Mouse (Mus musculus): Measurements from ENCODE around the gene Ap3m1.

Gene Ap3m1

DNA sequence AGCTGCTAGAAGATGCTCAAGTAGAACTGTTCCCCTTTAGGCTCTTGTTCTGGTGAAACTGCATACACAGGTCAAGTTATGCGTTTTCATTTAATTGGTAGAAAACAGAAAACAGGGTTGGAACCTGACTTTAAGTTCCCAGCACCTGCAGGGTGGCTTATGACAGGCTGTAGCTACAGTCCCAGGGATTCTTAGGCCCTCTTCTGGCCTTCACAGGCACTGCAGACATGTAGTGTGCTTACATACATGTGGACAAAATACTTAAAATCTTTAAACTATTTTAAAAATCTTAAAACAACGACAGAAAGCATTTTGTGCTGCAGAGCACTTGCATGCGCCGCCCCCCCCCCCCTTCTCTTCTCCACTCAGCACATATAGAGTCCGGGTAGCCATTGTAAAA is 17.3 kb upstream of the Ap3m1 start:
- in situ Hi-C loops (cut with MboI) = no loop called here

- in situ Hi-C loops (cut with MboI) = no loop called here
Measured at GRCm38 (mm10) chr14:21065490-21066162, 13.3 kb upstream of the Ap3m1 start.

GRCm38 (mm10) chr14:21064321-21064720 is 12.0 kb upstream of the Ap3m1 start:
- in situ Hi-C loops (cut with MboI) = no loop called here

- in situ Hi-C loops (cut with MboI) = no loop called here
Measured at GRCm38 (mm10) chr14:21062766-21063513, 10.6 kb upstream of the Ap3m1 start.

- in situ Hi-C loops (cut with MboI) = no loop called here
Measured at GRCm38 (mm10) chr14:21058972-21059371, 6.7 kb upstream of the Ap3m1 start.

DNA sequence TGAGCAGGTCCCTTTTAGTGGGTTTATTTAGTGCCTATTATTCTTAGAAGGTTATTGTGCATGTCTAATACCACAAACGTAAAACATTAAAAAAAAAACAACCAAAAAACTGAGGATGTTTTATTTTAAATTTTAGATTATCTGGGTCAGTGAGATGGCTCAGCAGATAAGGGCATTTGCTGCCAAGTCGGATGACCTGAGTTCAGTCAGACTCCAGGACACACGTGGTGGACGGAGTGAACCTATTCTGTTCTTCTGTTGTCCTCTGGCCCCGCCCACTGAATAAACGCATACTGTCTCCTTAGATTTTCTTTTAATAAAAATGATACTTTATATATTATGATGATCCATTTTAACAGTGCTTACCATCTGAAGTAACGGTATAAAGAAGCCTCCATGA is 1.3 kb upstream of the Ap3m1 start:
- in situ Hi-C loops (cut with MboI) = no loop called here

GRCm38 (mm10) chr14:21053151-21053550 is 843 bp upstream of the Ap3m1 start:
- in situ Hi-C loops (cut with MboI) = no loop called here

DNA sequence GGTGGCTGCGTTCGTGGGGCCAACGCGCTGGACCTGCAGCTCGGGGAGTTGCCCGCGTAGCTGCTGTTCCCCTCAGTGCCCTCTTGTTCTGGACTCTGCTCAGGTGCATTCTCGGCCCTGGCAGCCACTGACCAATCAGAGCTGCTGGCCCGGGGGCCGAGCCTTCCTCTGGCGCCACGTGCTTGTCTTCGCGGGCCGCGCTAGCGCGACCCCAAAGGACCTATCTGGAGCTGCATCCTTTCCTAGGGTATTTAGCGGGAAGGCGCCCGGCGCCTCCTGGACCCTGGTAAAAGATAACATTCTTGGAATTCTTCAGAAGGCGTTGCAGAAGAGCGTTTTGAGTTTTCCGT is 448 bp upstream of the Ap3m1 start:
- in situ Hi-C loops (cut with MboI) = no loop called here

DNA sequence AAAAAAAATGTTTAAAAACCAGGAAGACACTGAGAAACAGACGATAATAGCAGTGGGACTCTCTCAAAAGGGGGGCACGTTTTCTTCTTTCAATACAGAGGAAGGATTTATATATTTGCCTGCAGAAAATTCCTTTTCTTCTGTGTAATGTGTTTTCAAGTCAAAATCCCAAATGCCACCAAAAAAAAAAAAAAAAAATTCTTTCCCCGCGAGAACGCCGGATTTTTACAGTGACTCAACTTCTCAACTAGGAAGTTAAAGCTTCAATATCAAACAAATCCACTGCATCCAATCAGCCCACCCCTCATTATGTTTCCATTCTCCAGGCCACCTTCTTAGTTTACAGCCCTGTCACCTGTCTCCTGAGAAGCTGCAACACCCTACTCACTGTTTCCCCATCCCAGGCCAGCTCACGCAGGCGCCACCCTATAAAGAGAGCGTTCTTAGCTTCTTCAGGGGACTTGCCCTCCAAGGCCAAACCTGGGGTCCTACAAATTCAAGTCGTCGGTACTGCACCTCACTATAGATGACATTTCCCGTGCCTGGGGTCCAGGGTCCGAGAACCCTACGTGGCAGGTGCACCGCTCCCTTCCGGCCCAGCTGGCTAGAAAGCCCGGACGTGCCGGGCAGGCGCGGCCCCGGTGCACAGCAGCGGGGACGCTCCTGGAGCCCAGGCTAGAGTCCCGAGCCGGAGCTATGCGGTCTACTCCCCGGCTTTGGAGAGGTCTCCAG is 762 bp downstream of the Ap3m1 start:
- in situ Hi-C loops (cut with MboI) = no loop called here

- in situ Hi-C loops (cut with MboI) = no loop called here
Measured at GRCm38 (mm10) chr14:21050734-21051133, 1.6 kb downstream of the Ap3m1 start.

DNA sequence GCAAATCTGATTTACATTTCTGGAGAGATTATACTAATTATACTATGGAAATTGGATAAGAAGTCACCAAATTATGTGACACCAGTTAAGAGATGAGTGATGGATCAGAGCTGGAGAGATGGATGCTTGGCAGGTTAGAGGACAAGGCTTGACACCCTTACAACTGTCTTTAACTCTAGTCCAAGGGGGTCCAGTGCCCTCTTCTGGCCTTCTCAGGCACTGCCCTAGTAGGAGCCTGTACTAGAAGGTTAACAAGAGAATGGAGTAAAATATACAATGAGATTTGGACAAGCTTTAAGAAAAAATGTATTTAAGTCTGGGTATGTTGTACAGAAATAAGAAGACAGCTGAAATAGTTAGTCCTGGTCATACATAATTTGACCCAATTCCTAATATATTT is 3.4 kb downstream of the Ap3m1 start:
- in situ Hi-C loops (cut with MboI) = no loop called here

- in situ Hi-C loops (cut with MboI) = no loop called here
Measured at GRCm38 (mm10) chr14:21047840-21048239, 4.5 kb downstream of the Ap3m1 start.

DNA sequence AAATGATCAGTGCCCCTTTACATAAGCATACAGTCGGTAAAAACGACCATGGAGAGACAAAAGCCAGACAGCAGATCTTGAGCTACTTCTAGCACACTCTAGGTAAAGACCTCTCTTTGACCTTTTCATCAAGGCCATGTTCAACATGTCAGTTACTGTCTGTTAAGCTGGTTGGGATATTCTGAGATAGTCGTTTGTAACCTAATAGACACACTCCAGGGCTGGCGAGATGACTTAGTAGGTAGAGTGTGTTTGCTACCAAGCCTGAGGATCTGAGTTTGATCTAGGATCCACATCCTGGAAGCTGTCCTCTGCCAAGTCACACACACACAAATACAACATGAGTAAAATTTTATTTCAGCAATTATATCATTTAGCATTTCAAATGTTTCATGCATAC is 12.7 kb downstream of the Ap3m1 start:
- in situ Hi-C loops (cut with MboI) = no loop called here

GRCm38 (mm10) chr14:21039077-21039476 is 13.2 kb downstream of the Ap3m1 start:
- in situ Hi-C loops (cut with MboI) = no loop called here

GRCm38 (mm10) chr14:21034791-21035190 is 17.5 kb downstream of the Ap3m1 start:
- in situ Hi-C loops (cut with MboI) = no loop called here

GRCm38 (mm10) chr14:21034271-21034670 is 18.0 kb downstream of the Ap3m1 start:
- in situ Hi-C loops (cut with MboI) = no loop called here

DNA sequence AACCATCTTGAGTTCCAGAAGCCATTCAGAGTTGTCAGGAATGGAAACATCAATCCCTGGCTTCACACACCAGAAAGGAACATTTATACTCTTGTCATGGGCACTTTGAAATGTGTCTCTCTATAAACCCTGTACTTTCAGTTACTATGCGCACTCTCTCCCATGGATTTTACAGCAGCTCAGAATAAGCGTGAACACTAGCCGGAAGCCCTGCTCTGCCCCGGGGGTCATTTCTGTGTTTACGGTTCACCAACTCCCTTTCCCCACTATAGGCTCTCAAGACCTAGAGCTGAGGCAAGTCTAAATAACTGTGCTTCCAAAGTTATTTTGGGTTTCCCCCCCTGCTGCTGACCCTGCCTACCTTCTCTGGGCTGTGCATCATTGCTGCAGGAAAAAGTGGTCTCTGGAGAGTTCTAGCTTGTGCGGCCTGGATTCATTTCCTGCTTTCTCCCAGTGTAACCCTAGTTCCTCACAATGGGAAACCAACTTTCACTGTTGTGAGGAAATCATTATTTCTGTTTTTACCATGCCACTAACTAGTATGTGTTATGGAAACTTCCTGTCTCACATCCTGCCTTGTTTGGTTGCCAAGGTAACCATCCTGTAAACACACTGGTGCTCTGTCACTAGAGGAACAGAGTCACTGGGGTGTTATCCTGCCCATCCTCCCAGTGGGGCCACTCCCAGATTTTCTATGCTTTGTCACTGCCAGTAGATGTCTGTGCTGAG is 20.4 kb downstream of the Ap3m1 start:
- in situ Hi-C loops (cut with MboI) = no loop called here

GRCm38 (mm10) chr14:21029025-21029659 is 23.2 kb downstream of the Ap3m1 start:
- in situ Hi-C loops (cut with MboI) = no loop called here

- in situ Hi-C loops (cut with MboI) = no loop called here
Measured at GRCm38 (mm10) chr14:21027542-21027941, 24.8 kb downstream of the Ap3m1 start.

DNA sequence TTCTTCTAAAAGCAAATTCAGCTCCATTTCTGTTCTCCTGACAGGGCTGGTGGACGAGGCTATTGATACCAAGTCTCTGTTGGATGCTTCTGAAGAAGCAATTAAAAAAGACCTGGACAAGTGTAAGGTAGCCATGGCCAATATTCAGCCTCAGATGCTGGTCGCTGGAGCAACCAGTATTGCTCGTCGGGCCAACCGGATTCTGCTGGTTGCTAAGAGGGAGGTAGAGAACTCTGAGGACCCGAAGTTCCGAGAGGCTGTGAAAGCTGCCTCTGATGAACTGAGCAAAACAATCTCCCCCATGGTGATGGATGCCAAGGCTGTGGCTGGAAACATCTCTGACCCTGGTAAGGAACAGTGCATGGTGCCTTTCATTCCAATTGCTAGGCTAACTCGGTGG is 31.9 kb downstream of the Ap3m1 start:
- in situ Hi-C loops (cut with MboI) = no loop called here

DNA sequence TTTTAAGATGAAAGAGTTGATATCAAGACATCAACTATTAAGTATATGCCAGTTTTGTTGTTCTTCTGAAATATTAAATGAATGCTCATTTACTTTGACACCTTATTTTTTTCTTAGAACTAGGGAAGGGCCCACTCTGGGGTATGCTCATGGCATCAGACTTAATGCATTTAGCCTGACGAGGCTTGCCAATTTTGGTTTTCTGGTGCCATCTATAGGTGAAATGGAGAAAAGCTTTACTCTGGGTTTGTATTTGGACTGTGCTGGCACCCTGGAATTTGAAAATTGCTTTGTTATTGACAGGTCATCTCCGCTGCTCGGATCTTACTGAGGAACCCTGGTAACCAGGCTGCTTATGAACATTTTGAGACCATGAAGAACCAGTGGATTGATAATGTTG is 33.3 kb downstream of the Ap3m1 start:
- in situ Hi-C loops (cut with MboI) = no loop called here

DNA sequence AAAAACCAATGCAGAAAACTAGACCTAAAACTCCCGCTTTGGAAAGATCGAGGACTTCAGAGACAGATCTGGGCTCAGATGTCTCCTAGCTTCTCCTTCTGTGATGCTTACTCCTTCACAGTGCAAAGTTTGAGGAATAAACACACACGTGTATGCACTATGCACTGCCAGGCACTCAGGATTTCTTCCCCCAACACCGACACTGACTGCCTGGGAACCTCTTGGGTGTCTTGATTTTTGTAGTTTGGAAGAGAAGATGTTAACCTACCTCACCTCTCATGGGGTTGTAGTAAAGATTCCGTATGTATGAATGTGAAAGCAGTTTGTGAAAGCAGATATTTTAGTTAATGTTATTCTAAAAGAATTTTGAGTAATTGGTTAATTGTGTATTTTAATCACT is 34.4 kb downstream of the Ap3m1 start:
- in situ Hi-C loops (cut with MboI) = no loop called here
